Mouse (Mus musculus): ENCODE measurements around the gene Ahsa1.
"Not testable (repeated sequence)": the region's sequence is repeated elsewhere in the genome, so short reads cannot be mapped to it uniquely, and the experiment has no call there.

DNA sequence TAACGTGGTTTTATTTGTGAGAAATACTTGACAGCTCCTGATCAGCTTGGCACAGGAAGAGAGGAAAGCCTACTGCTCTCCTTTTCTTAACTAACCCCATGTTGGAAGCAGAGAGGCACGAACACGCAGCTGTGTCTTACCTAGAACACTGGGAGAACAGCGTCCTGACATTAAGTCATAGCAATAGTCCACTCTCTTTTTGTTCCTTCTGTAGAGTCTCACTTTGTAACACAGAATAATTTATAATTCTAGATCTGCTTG, 40.2 kb downstream of the Ahsa1 start:
- TF ChIP-seq CTCF, EP300 (IDR thresholded peaks at IDR 0.05; ENCODE audit: low read depth): not testable (repeated sequence)
